ENCODE assay signal across 27 mouse cellular contexts in the genomic region with DNA sequence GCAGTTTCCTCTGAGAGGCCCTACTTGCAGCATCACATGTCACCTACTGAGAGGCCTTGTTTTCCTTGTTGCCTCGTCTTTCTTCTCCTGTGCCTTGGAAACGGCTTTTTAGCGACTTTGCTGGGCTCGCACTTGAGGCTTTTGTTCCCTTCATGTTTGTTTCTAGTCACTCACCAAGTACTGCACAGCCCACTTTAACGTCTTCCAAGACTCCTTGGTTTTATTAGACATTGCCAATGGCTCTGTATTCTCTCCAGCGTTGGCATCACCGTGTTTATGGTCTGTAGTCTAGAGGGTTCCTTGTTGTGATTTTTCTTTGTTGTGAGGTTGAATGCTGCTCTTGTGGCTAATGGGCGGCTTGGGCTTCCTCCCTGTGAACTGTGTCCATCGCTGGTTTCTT. TPM values are rescaled to one million over a fixed set of nuclear protein-coding genes. Genes with fewer than 3 reads are reported as not detected.
DNase-seq lines count a peak whose midpoint lies in the region; ATAC-seq lines count a peak whose summit lies in the region.
"Had no signal": no experiment of that assay in that cellular context is flagged by ENCODE, and none has a peak within 500 bp of the region (broad histone marks: within the 10 kb centered on the region; RNA-seq: fewer than 3 reads in every experiment).

No protein-coding gene starts in this region.

- H3K9ac ChIP-seq in hindbrain, embryonic 13.5 days: no peak overlapping the region
- no peak overlapping the region for H3K9ac ChIP-seq in neural tube, embryonic 14.5 days (replicated peaks; ENCODE audit: low read depth, low read length)
- H3K9ac ChIP-seq: kidney, embryonic 15.5 days; limb, embryonic 15.5 days; liver, embryonic 15.5 days; stomach, embryonic 15.5 days had no signal

- no peaks in the 10 kb centered on the region for H3K27me3 ChIP-seq in hindbrain, embryonic 13.5 days
- H3K27me3 ChIP-seq in hindbrain, embryonic 10.5 days (ENCODE audit: insufficient read depth, poor library complexity, severe bottlenecking): no peaks in the 10 kb centered on the region
- no peaks in the 10 kb centered on the region for H3K27me3 ChIP-seq in neural tube, embryonic 14.5 days (ENCODE audit: control insufficient read depth, insufficient read depth, low read length)
- H3K27me3 ChIP-seq: kidney, embryonic 15.5 days; limb, embryonic 15.5 days; liver, embryonic 15.5 days; stomach, embryonic 15.5 days had no signal

- ATAC-seq in hindbrain, embryonic 13.5 days (ENCODE audit: low FRiP score): no peak
- no peak for ATAC-seq in neural tube, embryonic 14.5 days (ENCODE audit: low read depth)
- ATAC-seq: intestine, postnatal 0 days had no signal

- peak; percentile 20 for DNase-seq in cerebellum, adult 9-10 months
- DNase-seq in cerebellum, adult 11-12 months: no peak
- DNase-seq in hindbrain, embryonic 10.5 days (ENCODE audit: low spot score): no peak
- DNase-seq in layer of hippocampus, adult 9-11 months: peak; percentile 56
- DNase-seq in layer of hippocampus, postnatal 36 days: no peak
- DNase-seq in neural tube, embryonic 10.5 days (ENCODE audit: extremely low spot score, low spot score): no peak
- DNase-seq: adrenal gland, adult 8-10 months; cerebellum, postnatal 25 days; embryo, embryonic 11 days; kidney, postnatal 4 days; lung, postnatal 10 days; thymus, adult 2 months had no signal

- H3K36me3 ChIP-seq in hindbrain, embryonic 13.5 days: peaks cover 68% of the 10 kb centered on the region
- H3K36me3 ChIP-seq in hindbrain, embryonic 10.5 days: peaks cover 97% of the 10 kb centered on the region
- H3K36me3 ChIP-seq in neural tube, embryonic 14.5 days (ENCODE audit: control insufficient read depth, insufficient read depth, low read length): peaks cover 45% of the 10 kb centered on the region

- peaks cover 7% of the 10 kb centered on the region; the same call in 1 of the 2 replicates for H3K4me1 ChIP-seq in hindbrain, embryonic 13.5 days (replicated peaks)
- no peaks in the 10 kb centered on the region for H3K4me1 ChIP-seq in hindbrain, embryonic 10.5 days (replicated peaks)
- peaks cover 6% of the 10 kb centered on the region; the same call in 1 of the 2 replicates for H3K4me1 ChIP-seq in neural tube, embryonic 14.5 days (ENCODE audit: control insufficient read depth, insufficient read depth, low read length)
- H3K4me1 ChIP-seq: kidney, embryonic 15.5 days; liver, embryonic 15.5 days had no signal

- WGBS in hindbrain, embryonic 13.5 days: 59% methylated on average over 9 of the region's 9 CpGs
- WGBS in hindbrain, embryonic 10.5 days: 66% methylated on average over 9 of the region's 9 CpGs
- WGBS in neural tube, embryonic 14.5 days: 30% methylated on average over 9 of the region's 9 CpGs

- H3K9me3 ChIP-seq in hindbrain, embryonic 13.5 days: no peaks in the 10 kb centered on the region
- no peaks in the 10 kb centered on the region for H3K9me3 ChIP-seq in hindbrain, embryonic 10.5 days
- H3K9me3 ChIP-seq in neural tube, embryonic 14.5 days (ENCODE audit: control insufficient read depth, low read length): no peaks in the 10 kb centered on the region
- H3K9me3 ChIP-seq: kidney, embryonic 15.5 days; limb, embryonic 15.5 days; liver, embryonic 15.5 days; stomach, embryonic 15.5 days had no signal

- H3K27ac ChIP-seq in hindbrain, embryonic 13.5 days: peak overlapping the region; percentile 48; the same call in 1 of the 2 replicates
- no peak overlapping the region; the same call in 1 of the 2 replicates for H3K27ac ChIP-seq in hindbrain, embryonic 10.5 days
- H3K27ac ChIP-seq in neural tube, embryonic 14.5 days (ENCODE audit: low read depth, low read length): peak overlapping the region; percentile 23; the same call in 1 of the 2 replicates
- H3K27ac ChIP-seq: kidney, embryonic 15.5 days; limb, embryonic 15.5 days; liver, embryonic 15.5 days; stomach, embryonic 15.5 days had no signal

- H3K4me3 ChIP-seq in hindbrain, embryonic 13.5 days: no peak overlapping the region
- H3K4me3 ChIP-seq in hindbrain, embryonic 10.5 days: no peak overlapping the region
- no peak overlapping the region for H3K4me3 ChIP-seq in neural tube, embryonic 14.5 days (ENCODE audit: low read depth, low read length)
- H3K4me3 ChIP-seq: kidney, embryonic 15.5 days; limb, embryonic 15.5 days; liver, embryonic 15.5 days; stomach, embryonic 15.5 days had no signal

- H3K4me2 ChIP-seq in hindbrain, embryonic 13.5 days: no peak overlapping the region
- H3K4me2 ChIP-seq in neural tube, embryonic 14.5 days (ENCODE audit: low read depth, low read length): no peak overlapping the region
- H3K4me2 ChIP-seq: kidney, embryonic 15.5 days; limb, embryonic 15.5 days; liver, embryonic 15.5 days; stomach, embryonic 15.5 days had no signal

RNA-seq across cellular contexts. Expression of a gene that starts 23.7 kb away (rescaled TPM):
- polyA plus RNA-seq in hindbrain, embryonic 13.5 days (2015; fragmentation: Nextera tagmentation; extraction: Ambion mirVana): 0.43 and 0.58 TPM in 2 replicates
- polyA plus RNA-seq in hindbrain, embryonic 10.5 days (2016; fragmentation: Nextera tagmentation; extraction: Ambion mirVana): 0.44 and 0.60 TPM in 2 replicates
- total RNA-seq in layer of hippocampus, postnatal 36 days (2021): 1 to 10 TPM in 1 of 2 experiments, under 1 TPM in 1; 0.75 to 1.0 TPM
- 0.20 and 0.67 TPM in 2 replicates for polyA plus RNA-seq in neural tube, embryonic 14.5 days (2014; fragmentation: Nextera tagmentation; extraction: Ambion mirVana)

RNA-seq across cellular contexts. Expression of a gene that starts 24.3 kb away (rescaled TPM):
- 203 and 208 TPM in 2 replicates for polyA plus RNA-seq in hindbrain, embryonic 13.5 days (2015; fragmentation: Nextera tagmentation; extraction: Ambion mirVana)
- 273 and 275 TPM in 2 replicates for polyA plus RNA-seq in hindbrain, embryonic 10.5 days (2016; fragmentation: Nextera tagmentation; extraction: Ambion mirVana)
- 100 to 1,000 TPM; 131 to 136 TPM for total RNA-seq in layer of hippocampus, postnatal 36 days (2021)
- polyA plus RNA-seq in neural tube, embryonic 14.5 days (2014; fragmentation: Nextera tagmentation; extraction: Ambion mirVana): 202 and 232 TPM in 2 replicates

RNA-seq across cellular contexts. Expression of a gene that starts 44.2 kb away (rescaled TPM):
- polyA plus RNA-seq in hindbrain, embryonic 13.5 days (2015; fragmentation: Nextera tagmentation; extraction: Ambion mirVana): 0.48 and 1.1 TPM in 2 replicates
- not detected in 2 replicates for polyA plus RNA-seq in hindbrain, embryonic 10.5 days (2016; fragmentation: Nextera tagmentation; extraction: Ambion mirVana)
- total RNA-seq in layer of hippocampus, postnatal 36 days (2021): not detected
- not detected in 2 replicates for polyA plus RNA-seq in neural tube, embryonic 14.5 days (2014; fragmentation: Nextera tagmentation; extraction: Ambion mirVana)
- total RNA-seq: adrenal gland, adult 8-10 months; gastrocnemius, adult 18-20 months; gastrocnemius, postnatal 4 days; hematopoietic stem cell, adult 5-6 weeks; left cerebral cortex, postnatal 25 days; megakaryocyte progenitor cell, adult 5-6 weeks had no signal
- polyA plus RNA-seq: heart, embryonic 16.5 days; limb, embryonic 15.5 days; neural tube, embryonic 11.5 days; spleen, adult 2 months had no signal

Comparison
In these comparisons a context has a peak if more than half of its experiments do, and no peak if none do; other contexts are left out.
1. DNase-seq: peak in cerebellum, adult 9-10 months (single experiment) and layer of hippocampus, adult 9-11 months (single experiment); none in cerebellum, adult 11-12 months (single experiment), hindbrain, embryonic 10.5 days (single experiment), layer of hippocampus, postnatal 36 days (0 of 2) and neural tube, embryonic 10.5 days (single experiment).